15 mouse cellular contexts compared by ENCODE assay signal in genomic region chr7:109325731-109326130, GRCm38 (mm10).
"Had no signal": no experiment of that assay in that cellular context is flagged by ENCODE, and none has a peak within 500 bp of the region (broad histone marks: within the 10 kb centered on the region; RNA-seq: fewer than 3 reads in every experiment).

No protein-coding gene starts in this region.

- H3K4me2 ChIP-seq: limb, embryonic 12.5 days; liver, embryonic 13.5 days; lung, embryonic 15.5 days; neural tube, embryonic 13.5 days had no signal

- ATAC-seq: liver, postnatal 0 days; midbrain, embryonic 16.5 days had no signal

- DNase-seq: kidney, adult 18-20 months; kidney, postnatal 10 days; kidney, postnatal 4 days; liver; liver, embryonic 13.5 days; liver, postnatal 0 days; lung, postnatal 14 days; right cerebral cortex, adult 18-20 months; right cerebral cortex, postnatal 25 days; thymus, postnatal 36 days had no signal

- H3K27me3 ChIP-seq: limb, embryonic 12.5 days; liver, embryonic 13.5 days; lung, embryonic 15.5 days; neural tube, embryonic 13.5 days had no signal

- H3K9me3 ChIP-seq: limb, embryonic 12.5 days; liver, embryonic 13.5 days; lung, embryonic 15.5 days; midbrain, embryonic 10.5 days; neural tube, embryonic 13.5 days had no signal

- H3K36me3 ChIP-seq: limb, embryonic 12.5 days; liver, embryonic 13.5 days; lung, embryonic 15.5 days; midbrain, embryonic 10.5 days; neural tube, embryonic 13.5 days had no signal

- H3K27ac ChIP-seq: limb, embryonic 12.5 days; liver, embryonic 13.5 days; lung, embryonic 15.5 days; neural tube, embryonic 13.5 days had no signal

- H3K9ac ChIP-seq: limb, embryonic 12.5 days; liver, embryonic 13.5 days; liver, postnatal 0 days; lung, embryonic 15.5 days; neural tube, embryonic 13.5 days had no signal

- H3K4me3 ChIP-seq: limb, embryonic 12.5 days; liver, embryonic 13.5 days; lung, embryonic 15.5 days; midbrain, embryonic 10.5 days; neural tube, embryonic 13.5 days had no signal

- H3K4me1 ChIP-seq: limb, embryonic 12.5 days; liver, embryonic 13.5 days; lung, embryonic 15.5 days; midbrain, embryonic 10.5 days had no signal
